Mouse (Mus musculus): ENCODE data around the gene Rps29. TPM values are rescaled to one million over a fixed set of nuclear protein-coding genes. Genes with fewer than 3 reads are reported as not detected.

Gene Rps29
- polyA plus RNA-seq, 1 experiment from 2014 or later, result 1,286 TPM

- H3K9ac ChIP-seq, result no peak overlapping the region
- H3K36me3 ChIP-seq (replicated peaks; ENCODE audit: control insufficient read depth, insufficient read depth), result no peaks in the 10 kb centered on the region
- H3K9me3 ChIP-seq (ENCODE audit: control insufficient read depth, low read length), result no peaks in the 10 kb centered on the region
- H3K27me3 ChIP-seq (ENCODE audit: control insufficient read depth, insufficient read depth, low read length), result no peaks in the 10 kb centered on the region
- H3K4me1 ChIP-seq (replicated peaks; ENCODE audit: control insufficient read depth, insufficient read depth, low read length), result no peaks in the 10 kb centered on the region
- H3K4me3 ChIP-seq (replicated peaks; ENCODE audit: low read length), result no peak overlapping the region
- no peak overlapping the region for H3K4me2 ChIP-seq (replicated peaks)
- no peak overlapping the region for H3K27ac ChIP-seq
- ATAC-seq (ENCODE audit: low FRiP score) (no peak), DNase-seq (ENCODE audit: low spot score) (no peak)
- 98% methylated on average over 5 of the region's 5 CpGs for WGBS
Observed at GRCm38 (mm10) chr12:69147166-69147735, 11.7 kb downstream of the Rps29 start.

- ATAC-seq (ENCODE audit: low FRiP score) (no peak), DNase-seq (ENCODE audit: low spot score) (no peak)
- Histone ChIP-seq H3K4me1 (replicated peaks; ENCODE audit: control insufficient read depth, insufficient read depth, low read length) (no peaks in the 10 kb centered on the region), H3K36me3 (replicated peaks; ENCODE audit: control insufficient read depth, insufficient read depth) (no peaks in the 10 kb centered on the region), H3K4me2 (replicated peaks) (no peak overlapping the region), H3K9ac (no peak overlapping the region), H3K27me3 (ENCODE audit: control insufficient read depth, insufficient read depth, low read length) (no peaks in the 10 kb centered on the region), H3K9me3 (ENCODE audit: control insufficient read depth, low read length) (no peaks in the 10 kb centered on the region), H3K4me3 (replicated peaks; ENCODE audit: low read length) (no peak overlapping the region), H3K27ac (no peak overlapping the region)
- WGBS, result 70% methylated on average over 6 of the region's 6 CpGs
Observed at GRCm38 (mm10) chr12:69143460-69143859, 15.5 kb downstream of the Rps29 start.

- Histone ChIP-seq H3K9me3 (ENCODE audit: control insufficient read depth, low read length) (no peaks in the 10 kb centered on the region), H3K4me2 (replicated peaks) (no peak overlapping the region), H3K4me3 (replicated peaks; ENCODE audit: low read length) (no peak overlapping the region), H3K36me3 (replicated peaks; ENCODE audit: control insufficient read depth, insufficient read depth) (no peaks in the 10 kb centered on the region), H3K9ac (no peak overlapping the region), H3K27ac (no peak overlapping the region), H3K4me1 (replicated peaks; ENCODE audit: control insufficient read depth, insufficient read depth, low read length) (no peaks in the 10 kb centered on the region), H3K27me3 (ENCODE audit: control insufficient read depth, insufficient read depth, low read length) (no peaks in the 10 kb centered on the region)
- DNase-seq (ENCODE audit: low spot score), result no peak
- no peak for ATAC-seq (ENCODE audit: low FRiP score)
- WGBS, result 89% methylated on average over 7 of the region's 7 CpGs
Observed at GRCm38 (mm10) chr12:69139841-69140240, 19.1 kb downstream of the Rps29 start.

- Histone ChIP-seq H3K9ac (no peak overlapping the region), H3K27ac (no peak overlapping the region), H3K4me3 (replicated peaks; ENCODE audit: low read length) (no peak overlapping the region), H3K4me2 (replicated peaks) (no peak overlapping the region), H3K36me3 (replicated peaks; ENCODE audit: control insufficient read depth, insufficient read depth) (no peaks in the 10 kb centered on the region), H3K4me1 (replicated peaks; ENCODE audit: control insufficient read depth, insufficient read depth, low read length) (no peaks in the 10 kb centered on the region), H3K27me3 (ENCODE audit: control insufficient read depth, insufficient read depth, low read length) (no peaks in the 10 kb centered on the region), H3K9me3 (ENCODE audit: control insufficient read depth, low read length) (no peaks in the 10 kb centered on the region)
- ATAC-seq (ENCODE audit: low FRiP score), result no peak
- WGBS, result 87% methylated on average over 3 of the region's 3 CpGs
- DNase-seq (ENCODE audit: low spot score), result no peak
Observed at GRCm38 (mm10) chr12:69139201-69139600, 19.8 kb downstream of the Rps29 start.

GRCm38 (mm10) chr12:69131981-69132380, 27.0 kb downstream of the Rps29 start:
- Histone ChIP-seq H3K9ac (no peak overlapping the region), H3K27me3 (ENCODE audit: control insufficient read depth, insufficient read depth, low read length) (no peaks in the 10 kb centered on the region), H3K4me2 (replicated peaks) (no peak overlapping the region), H3K4me3 (replicated peaks; ENCODE audit: low read length) (no peak overlapping the region), H3K9me3 (ENCODE audit: control insufficient read depth, low read length) (no peaks in the 10 kb centered on the region), H3K36me3 (replicated peaks; ENCODE audit: control insufficient read depth, insufficient read depth) (no peaks in the 10 kb centered on the region), H3K4me1 (replicated peaks; ENCODE audit: control insufficient read depth, insufficient read depth, low read length) (no peaks in the 10 kb centered on the region), H3K27ac (no peak overlapping the region)
- ATAC-seq (ENCODE audit: low FRiP score), result peak; percentile 69; the same call in 1 of the 2 replicates
- WGBS, result 8% methylated on average over 10 of the region's 10 CpGs
- peak; percentile 74 for DNase-seq (ENCODE audit: low spot score)

- Histone ChIP-seq H3K9ac (no peak overlapping the region), H3K4me3 (replicated peaks; ENCODE audit: low read length) (no peak overlapping the region), H3K4me1 (replicated peaks; ENCODE audit: control insufficient read depth, insufficient read depth, low read length) (no peaks in the 10 kb centered on the region), H3K4me2 (replicated peaks) (no peak overlapping the region), H3K36me3 (replicated peaks; ENCODE audit: control insufficient read depth, insufficient read depth) (no peaks in the 10 kb centered on the region), H3K27ac (no peak overlapping the region), H3K27me3 (ENCODE audit: control insufficient read depth, insufficient read depth, low read length) (no peaks in the 10 kb centered on the region), H3K9me3 (ENCODE audit: control insufficient read depth, low read length) (no peaks in the 10 kb centered on the region)
- DNase-seq (ENCODE audit: low spot score) (no peak), ATAC-seq (ENCODE audit: low FRiP score) (no peak)
- WGBS, result 86% methylated on average over 6 of the region's 6 CpGs
Observed at GRCm38 (mm10) chr12:69131267-69131666, 27.7 kb downstream of the Rps29 start.

GRCm38 (mm10) chr12:69130486-69130885, 28.5 kb downstream of the Rps29 start:
- H3K4me2 ChIP-seq (replicated peaks), result peak overlapping the region; percentile 27
- 76% methylated on average over 12 of the region's 12 CpGs for WGBS
- no peak overlapping the region for H3K27ac ChIP-seq

GRCm38 (mm10) chr12:69129634-69130310, 29.2 kb downstream of the Rps29 start:
- WGBS, result 43% methylated on average over 18 of the region's 18 CpGs
- no peak for DNase-seq (ENCODE audit: low spot score)

More at GRCm38 (mm10) chr12:69130486-69130885, 28.5 kb downstream of the Rps29 start:
- Histone ChIP-seq H3K27me3 (ENCODE audit: control insufficient read depth, insufficient read depth, low read length) (no peaks in the 10 kb centered on the region), H3K4me3 (replicated peaks; ENCODE audit: low read length) (no peak overlapping the region), H3K9me3 (ENCODE audit: control insufficient read depth, low read length) (no peaks in the 10 kb centered on the region), H3K4me1 (replicated peaks; ENCODE audit: control insufficient read depth, insufficient read depth, low read length) (no peaks in the 10 kb centered on the region), H3K36me3 (replicated peaks; ENCODE audit: control insufficient read depth, insufficient read depth) (no peaks in the 10 kb centered on the region), H3K9ac (no peak overlapping the region)
- ATAC-seq (ENCODE audit: low FRiP score) (no peak), DNase-seq (ENCODE audit: low spot score) (no peak)

GRCm38 (mm10) chr12:69127626-69128025, 31.4 kb downstream of the Rps29 start:
- no peaks in the 10 kb centered on the region for H3K9me3 ChIP-seq (ENCODE audit: control insufficient read depth, low read length)
- WGBS, result 91% methylated on average over 3 of the region's 3 CpGs
- no peak overlapping the region for H3K27ac ChIP-seq
- H3K9ac ChIP-seq, result no peak overlapping the region
- H3K36me3 ChIP-seq (replicated peaks; ENCODE audit: control insufficient read depth, insufficient read depth), result no peaks in the 10 kb centered on the region
- DNase-seq (ENCODE audit: low spot score) (no peak), ATAC-seq (ENCODE audit: low FRiP score) (no peak)
- no peak overlapping the region for H3K4me2 ChIP-seq (replicated peaks)
- H3K4me1 ChIP-seq (replicated peaks; ENCODE audit: control insufficient read depth, insufficient read depth, low read length), result no peaks in the 10 kb centered on the region
- no peak overlapping the region for H3K4me3 ChIP-seq (replicated peaks; ENCODE audit: low read length)
- no peaks in the 10 kb centered on the region for H3K27me3 ChIP-seq (ENCODE audit: control insufficient read depth, insufficient read depth, low read length)

More at GRCm38 (mm10) chr12:69129634-69130310, 29.2 kb downstream of the Rps29 start:
- no peak for ATAC-seq (ENCODE audit: low FRiP score)
- H3K4me1 ChIP-seq (replicated peaks; ENCODE audit: control insufficient read depth, insufficient read depth, low read length), result no peaks in the 10 kb centered on the region
- peak overlapping the region; percentile 27 for H3K4me2 ChIP-seq (replicated peaks)
- H3K4me3 ChIP-seq (replicated peaks; ENCODE audit: low read length), result no peak overlapping the region
- no peak overlapping the region for H3K27ac ChIP-seq
- H3K27me3 ChIP-seq (ENCODE audit: control insufficient read depth, insufficient read depth, low read length), result no peaks in the 10 kb centered on the region
- H3K36me3 ChIP-seq (replicated peaks; ENCODE audit: control insufficient read depth, insufficient read depth), result no peaks in the 10 kb centered on the region
- no peak overlapping the region for H3K9ac ChIP-seq
- H3K9me3 ChIP-seq (ENCODE audit: control insufficient read depth, low read length), result no peaks in the 10 kb centered on the region

Measured in hindbrain, embryonic 14.5 days (tissue).